13 mouse cellular contexts compared by ENCODE assay signal in the genomic region with DNA sequence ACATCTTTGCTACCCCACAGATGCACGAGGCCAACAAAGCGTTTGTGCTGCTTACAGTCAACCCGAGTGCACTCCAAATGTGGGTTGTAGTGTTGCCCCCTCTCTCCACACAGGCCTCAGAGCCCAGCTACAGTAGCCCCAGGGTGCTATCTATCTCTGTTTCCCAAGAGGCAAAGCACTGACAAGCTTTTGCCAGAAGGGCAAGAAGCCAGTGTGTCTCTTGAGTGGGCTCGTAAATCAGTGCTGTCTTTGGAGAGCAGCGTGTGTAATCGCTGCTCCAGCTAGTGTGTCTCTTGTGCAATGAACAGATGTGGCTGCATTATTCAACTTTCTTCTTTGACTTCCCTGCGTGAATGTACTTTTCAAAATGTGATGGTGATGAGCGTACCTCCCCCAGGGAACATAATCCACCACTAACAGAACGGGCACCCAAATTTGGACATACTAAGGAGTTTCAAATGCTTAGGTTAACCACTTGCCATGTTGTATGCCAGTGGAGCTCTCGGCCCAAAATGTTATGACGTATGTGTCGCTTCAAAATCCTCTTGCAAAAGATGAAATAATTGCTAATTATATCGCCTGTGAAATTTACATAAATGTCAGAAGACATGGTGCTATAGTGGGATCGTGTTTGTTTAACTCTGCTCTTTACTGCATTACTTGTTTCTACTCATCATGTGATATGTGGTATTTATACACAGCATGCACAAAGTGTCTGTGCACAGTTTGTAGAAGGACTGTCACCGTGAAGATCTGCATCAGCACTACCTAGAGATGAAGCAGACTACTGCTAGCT.
DNase-seq lines count a peak whose midpoint lies in the region; ATAC-seq and TF ChIP-seq lines count a peak whose summit lies in the region.
"Had no signal": no experiment of that assay in that cellular context is flagged by ENCODE, and none has a peak within 500 bp of the region (broad histone marks: within the 10 kb centered on the region; RNA-seq: fewer than 3 reads in every experiment).

No protein-coding gene starts in this region.

- no peaks in the 10 kb centered on the region for H3K36me3 ChIP-seq in midbrain, postnatal 0 days (ENCODE audit: insufficient read depth, low read length)
- no peaks in the 10 kb centered on the region for H3K36me3 ChIP-seq in midbrain, embryonic 15.5 days (replicated peaks)
- H3K36me3 ChIP-seq: liver, embryonic 15.5 days had no signal

- DNase-seq in gastrocnemius, adult 2 months, result peak; percentile 21
- no peak for DNase-seq in gastrocnemius, postnatal 4 days (ENCODE audit: low spot score in 2 of 2)
- DNase-seq in midbrain, postnatal 0 days (ENCODE audit: low spot score), result peak; percentile 18
- DNase-seq in adrenal gland, postnatal 14 days, result peak; percentile 72
- DNase-seq in lung, postnatal 36 days, result peak; percentile 22
- DNase-seq in left cerebral cortex, postnatal 10 days (ENCODE audit: extremely low spot score in 1 of 2, low spot score in 2 of 2), result no peak
- no peak for DNase-seq in left cerebral cortex, adult 8-10 months (ENCODE audit: low spot score in 2 of 2)
- DNase-seq: cerebellum, adult 9-10 months; gastrocnemius, postnatal 36 days; layer of hippocampus, postnatal 36 days had no signal

- no peak overlapping the region for H3K9ac ChIP-seq in midbrain, postnatal 0 days (replicated peaks; ENCODE audit: low read length, poor library complexity, severe bottlenecking)
- H3K9ac ChIP-seq in midbrain, embryonic 15.5 days, result no peak overlapping the region
- H3K9ac ChIP-seq: liver, embryonic 15.5 days had no signal

- intact Hi-C loops in gastrocnemius, adult 2 months (cut with DNase I), result no loop called here
- intact Hi-C loops in left cerebral cortex, postnatal 10 days (cut with DNase I), result loop anchor here (10.0 kb wide), 1 partner anchor 280 kb away; no protein-coding TSS in a partner anchor

- WGBS in midbrain, postnatal 0 days, result 74% methylated on average over 15 of the region's 15 CpGs
- WGBS in midbrain, embryonic 15.5 days, result 79% methylated on average over 15 of the region's 15 CpGs

- no peak overlapping the region for H3K4me2 ChIP-seq in midbrain, postnatal 0 days (ENCODE audit: low read depth, low read length, poor library complexity, severe bottlenecking)
- H3K4me2 ChIP-seq in midbrain, embryonic 15.5 days, result no peak overlapping the region
- H3K4me2 ChIP-seq: liver, embryonic 15.5 days had no signal

- no peaks in the 10 kb centered on the region for H3K9me3 ChIP-seq in midbrain, postnatal 0 days (ENCODE audit: low read length)
- H3K9me3 ChIP-seq in midbrain, embryonic 15.5 days, result no peaks in the 10 kb centered on the region
- H3K9me3 ChIP-seq: liver, embryonic 15.5 days had no signal

- H3K4me3 ChIP-seq in gastrocnemius, adult 2 months, result no peak overlapping the region
- H3K4me3 ChIP-seq in midbrain, postnatal 0 days (ENCODE audit: low read depth, low read length), result no peak overlapping the region
- H3K4me3 ChIP-seq in midbrain, embryonic 15.5 days, result no peak overlapping the region
- H3K4me3 ChIP-seq: liver, embryonic 15.5 days had no signal

- no peaks in the 10 kb centered on the region for H3K4me1 ChIP-seq in midbrain, postnatal 0 days (ENCODE audit: insufficient read depth, low read length)
- H3K4me1 ChIP-seq in midbrain, embryonic 15.5 days, result no peaks in the 10 kb centered on the region

- no peak for TF ChIP-seq CTCF in gastrocnemius, adult 2 months (IDR thresholded peaks at IDR 0.05)
- no peak for TF ChIP-seq CTCF in midbrain, postnatal 0 days (IDR thresholded peaks at IDR 0.05)

- no peak overlapping the region for H3K27ac ChIP-seq in gastrocnemius, adult 2 months
- H3K27ac ChIP-seq in midbrain, postnatal 0 days (ENCODE audit: low read depth, low read length), result no peak overlapping the region
- no peak overlapping the region for H3K27ac ChIP-seq in midbrain, embryonic 15.5 days
- H3K27ac ChIP-seq: liver, embryonic 15.5 days had no signal

- no peak for ATAC-seq in midbrain, postnatal 0 days (ENCODE audit: low FRiP score)
- ATAC-seq in midbrain, embryonic 15.5 days (replicated peaks), result no peak
- ATAC-seq: midbrain, embryonic 16.5 days had no signal

- H3K27me3 ChIP-seq in midbrain, postnatal 0 days (ENCODE audit: insufficient read depth, low read length), result no peaks in the 10 kb centered on the region
- H3K27me3 ChIP-seq in midbrain, embryonic 15.5 days (replicated peaks), result no peaks in the 10 kb centered on the region
- H3K27me3 ChIP-seq: liver, embryonic 15.5 days had no signal

Comparison
In these comparisons a context has a peak if more than half of its experiments do, and no peak if none do; other contexts are left out.
1. DNase-seq: peak in gastrocnemius, adult 2 months (single experiment), midbrain, postnatal 0 days (single experiment), adrenal gland, postnatal 14 days (single experiment) and lung, postnatal 36 days (single experiment); none in gastrocnemius, postnatal 4 days (0 of 2), left cerebral cortex, postnatal 10 days (0 of 2) and left cerebral cortex, adult 8-10 months (0 of 2).